Comparison of ENCODE assay signal across 14 mouse cellular contexts in genomic region chr4:9131610-9132009, GRCm38 (mm10).
DNase-seq lines count a peak whose midpoint lies in the region; ATAC-seq and TF ChIP-seq lines count a peak whose summit lies in the region.
"Had no signal": no experiment of that assay in that cellular context is flagged by ENCODE, and none has a peak within 500 bp of the region (broad histone marks: within the 10 kb centered on the region; RNA-seq: fewer than 3 reads in every experiment).

No protein-coding gene starts in this region.

- no peaks in the 10 kb centered on the region for H3K36me3 ChIP-seq in spleen, adult 2 months (ENCODE audit: control insufficient read depth, insufficient read depth, low read length)
- H3K36me3 ChIP-seq in small intestine, adult 2 months (ENCODE audit: control insufficient read depth, insufficient read depth, low read length), result no peaks in the 10 kb centered on the region
- H3K36me3 ChIP-seq in limb, embryonic 10.5 days, result no peaks in the 10 kb centered on the region
- H3K36me3 ChIP-seq: embryonic facial prominence, embryonic 13.5 days; forebrain, embryonic 10.5 days; hindbrain, embryonic 12.5 days had no signal

- H3K27me3 ChIP-seq in spleen, adult 2 months (ENCODE audit: control insufficient read depth, insufficient read depth, low read length), result no peaks in the 10 kb centered on the region
- no peaks in the 10 kb centered on the region for H3K27me3 ChIP-seq in small intestine, adult 2 months (ENCODE audit: control insufficient read depth, insufficient read depth, low read length)
- H3K27me3 ChIP-seq in limb, embryonic 10.5 days (ENCODE audit: low read depth, poor library complexity, severe bottlenecking), result no peaks in the 10 kb centered on the region
- H3K27me3 ChIP-seq: embryonic facial prominence, embryonic 13.5 days; hindbrain, embryonic 12.5 days had no signal

- H3K27ac ChIP-seq in spleen, adult 2 months (ENCODE audit: insufficient read depth, low read length), result peak overlapping the region; percentile 1; the same call in 1 of the 2 replicates
- H3K27ac ChIP-seq in small intestine, adult 2 months (ENCODE audit: insufficient read depth, low read depth, low read length), result peak overlapping the region; percentile 67
- H3K27ac ChIP-seq in limb, embryonic 10.5 days, result no peak overlapping the region
- H3K27ac ChIP-seq: embryonic facial prominence, embryonic 13.5 days; forebrain, embryonic 10.5 days; hindbrain, embryonic 12.5 days had no signal

- H3K9me3 ChIP-seq in limb, embryonic 10.5 days (replicated peaks), result no peaks in the 10 kb centered on the region
- H3K9me3 ChIP-seq: embryonic facial prominence, embryonic 13.5 days; forebrain, embryonic 10.5 days; hindbrain, embryonic 12.5 days had no signal

- no peak for TF ChIP-seq POLR2A in spleen, adult 2 months (IDR thresholded peaks at IDR 0.05; ENCODE audit: low read depth, low read length)
- no peak for TF ChIP-seq POLR2A in small intestine, adult 2 months (IDR thresholded peaks at IDR 0.05; ENCODE audit: low read depth, low read length)

- no peak for TF ChIP-seq CTCF in spleen, adult 2 months (IDR thresholded peaks at IDR 0.05; ENCODE audit: extremely low read depth, insufficient read depth, insufficient read length, insufficient replicate concordance)
- TF ChIP-seq CTCF in small intestine, adult 2 months (IDR thresholded peaks at IDR 0.05; ENCODE audit: extremely low read depth, insufficient read length, insufficient replicate concordance, low read depth, low read length), result no peak

- DNase-seq in layer of hippocampus, adult 11-12 months (ENCODE audit: low spot score), result peak; percentile 33
- DNase-seq in layer of hippocampus, adult 9-10 months (ENCODE audit: low spot score), result no peak
- peak in 1 of 2 experiments; percentile 33 for DNase-seq in spleen, adult 2 months (ENCODE audit: low read depth in 1 of 2, low spot score in 2 of 2)
- DNase-seq in spleen, adult 12 weeks (ENCODE audit: low spot score), result no peak
- DNase-seq in limb, embryonic 10.5 days (ENCODE audit: low spot score), result no peak
- DNase-seq in kidney, adult 8-10 months, result no peak
- DNase-seq: heart, adult 18-20 months; kidney, postnatal 25 days had no signal

- ATAC-seq in granulocyte monocyte progenitor cell, adult 5-6 weeks (replicated peaks; ENCODE audit: poor library complexity, severe bottlenecking), result peak; percentile 77
- ATAC-seq: intestine, embryonic 16.5 days had no signal

- WGBS in spleen, adult 2 months, result 27% methylated on average over 9 of the region's 9 CpGs
- WGBS in small intestine, adult 2 months, result 57% methylated on average over 9 of the region's 9 CpGs
- 85% methylated on average over 9 of the region's 9 CpGs for WGBS in limb, embryonic 10.5 days

- no peaks in the 10 kb centered on the region for H3K4me1 ChIP-seq in spleen, adult 2 months (ENCODE audit: control insufficient read depth, insufficient read depth, insufficient read length)
- no peaks in the 10 kb centered on the region; the same call in 1 of the 2 replicates for H3K4me1 ChIP-seq in small intestine, adult 2 months (ENCODE audit: control insufficient read depth, insufficient read depth, insufficient read length, low read length)
- peaks cover 11% of the 10 kb centered on the region for H3K4me1 ChIP-seq in limb, embryonic 10.5 days

- no peak overlapping the region for H3K4me3 ChIP-seq in spleen, adult 2 months (ENCODE audit: extremely low read depth, insufficient read depth, insufficient read length)
- no peak overlapping the region for H3K4me3 ChIP-seq in small intestine, adult 2 months (ENCODE audit: low read depth, low read length)
- no peak overlapping the region for H3K4me3 ChIP-seq in limb, embryonic 10.5 days
- H3K4me3 ChIP-seq: embryonic facial prominence, embryonic 13.5 days; forebrain, embryonic 10.5 days; hindbrain, embryonic 12.5 days had no signal
